Mouse (Mus musculus): ENCODE measurements at regions not wholly inside any gene's neighbourhood (a gene's known extent, or its start where the extent isn't known, plus 50 kb on each side); places are given as distances from the start of the nearest gene placed in this dataset.
A peak's percentile ranks its signal among the peaks of the same experiment; 100 is the strongest.

DNA sequence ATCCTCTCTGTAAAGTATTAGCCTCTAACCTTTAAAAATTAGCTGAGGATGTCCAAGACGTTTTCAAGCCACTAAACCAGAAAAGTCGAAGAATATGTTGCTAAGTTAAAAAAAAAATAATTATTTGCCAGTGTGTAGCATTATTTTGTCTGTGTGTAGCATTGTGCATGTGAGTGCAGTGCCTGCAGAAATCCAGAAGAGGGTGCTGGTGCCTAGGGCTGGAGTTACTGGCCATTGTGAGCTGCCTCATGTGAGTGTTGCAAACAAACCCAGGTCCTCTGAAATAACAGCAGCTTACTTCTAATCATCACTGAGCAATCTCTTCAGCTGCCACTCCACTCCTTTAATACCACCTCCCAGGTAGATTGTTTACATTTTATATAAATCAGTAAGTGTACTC, 345.0 kb downstream of the Ttll7 start:
- Histone ChIP-seq H3K27me3 (ENCODE audit: insufficient read depth, low read length) (no peaks in the 10 kb centered on the region), H3K9me3 (ENCODE audit: low read depth, low read length) (no peaks in the 10 kb centered on the region), H3K4me3 (ENCODE audit: low read depth, low read length) (no peak overlapping the region), H3K4me2 (no peak overlapping the region), H3K4me1 (ENCODE audit: insufficient read depth) (no peaks in the 10 kb centered on the region), H3K9ac (no peak overlapping the region), H3K27ac (ENCODE audit: low read depth) (no peak overlapping the region), H3K36me3 (ENCODE audit: insufficient read depth) (no peaks in the 10 kb centered on the region)
- ATAC-seq (ENCODE audit: insufficient read depth) (no peak), DNase-seq (no peak)
- TF ChIP-seq CTCF (IDR thresholded peaks at IDR 0.05; ENCODE audit: low read depth), result peak; percentile 67
- 40% methylated on average over 2 of the region's 2 CpGs for WGBS

- TF ChIP-seq CTCF (IDR thresholded peaks at IDR 0.05; ENCODE audit: low read depth), result no peak
- Histone ChIP-seq H3K9me3 (ENCODE audit: low read depth, low read length) (no peaks in the 10 kb centered on the region), H3K27me3 (ENCODE audit: insufficient read depth, low read length) (no peaks in the 10 kb centered on the region), H3K4me1 (ENCODE audit: insufficient read depth) (no peaks in the 10 kb centered on the region), H3K4me3 (ENCODE audit: low read depth, low read length) (no peak overlapping the region), H3K9ac (no peak overlapping the region), H3K36me3 (ENCODE audit: insufficient read depth) (no peaks in the 10 kb centered on the region), H3K27ac (ENCODE audit: low read depth) (no peak overlapping the region), H3K4me2 (no peak overlapping the region)
- 53% methylated on average over 5 of the region's 5 CpGs for WGBS
- ATAC-seq (ENCODE audit: insufficient read depth) (no peak), DNase-seq (no peak)
Measured at GRCm38 (mm10) chr3:147211127-147211940, 359.2 kb downstream of the Ttll7 start.

- Histone ChIP-seq H3K4me3 (ENCODE audit: low read depth, low read length) (no peak overlapping the region), H3K27ac (ENCODE audit: low read depth) (0 out of 2 replicates have a peak overlapping the region, but pooled peaks have one; percentile 38), H3K9ac (no peak overlapping the region), H3K9me3 (ENCODE audit: low read depth, low read length) (no peaks in the 10 kb centered on the region), H3K36me3 (ENCODE audit: insufficient read depth) (no peaks in the 10 kb centered on the region), H3K27me3 (ENCODE audit: insufficient read depth, low read length) (no peaks in the 10 kb centered on the region), H3K4me1 (ENCODE audit: insufficient read depth) (no peaks in the 10 kb centered on the region; the same call in 1 of the 2 replicates), H3K4me2 (no peak overlapping the region)
- TF ChIP-seq CTCF (IDR thresholded peaks at IDR 0.05; ENCODE audit: low read depth), result no peak
- DNase-seq (peak; percentile 81), ATAC-seq (ENCODE audit: insufficient read depth) (peak; percentile 58; the same call in 1 of the 2 replicates)
- WGBS, result 42% methylated on average over 2 of the region's 2 CpGs
Measured at GRCm38 (mm10) chr3:147228663-147229062, 376.5 kb downstream of the Ttll7 start.

DNA sequence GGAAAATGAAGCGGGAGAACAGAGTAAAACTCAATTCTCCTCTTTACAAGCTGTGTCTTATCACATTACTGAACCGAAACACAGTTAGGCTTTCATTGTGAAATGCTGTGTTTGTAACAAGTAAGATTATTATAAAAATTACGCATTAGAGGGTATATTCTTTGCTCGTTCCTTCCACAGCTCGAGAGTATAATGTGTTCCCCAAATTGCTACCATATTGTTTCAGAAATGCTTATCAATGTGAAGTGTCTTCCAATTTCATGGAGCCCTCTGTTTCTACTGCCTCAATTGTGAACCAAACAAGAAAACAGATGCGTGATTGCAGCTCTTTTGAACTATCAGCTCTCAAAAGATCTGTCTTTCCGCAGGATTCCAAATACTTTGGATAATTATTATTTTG, 378.4 kb downstream of the Ttll7 start:
- TF ChIP-seq CTCF (IDR thresholded peaks at IDR 0.05; ENCODE audit: low read depth), result no peak
- no peaks in the 10 kb centered on the region for H3K9me3 ChIP-seq (ENCODE audit: low read depth, low read length)
- WGBS, result 82% methylated on average over 7 of the region's 7 CpGs
- no peak overlapping the region for H3K4me3 ChIP-seq (ENCODE audit: low read depth, low read length)
- ATAC-seq (ENCODE audit: insufficient read depth) (no peak), DNase-seq (no peak)
- H3K9ac ChIP-seq, result no peak overlapping the region
- H3K4me2 ChIP-seq, result no peak overlapping the region
- H3K4me1 ChIP-seq (ENCODE audit: insufficient read depth), result no peaks in the 10 kb centered on the region; the same call in 1 of the 2 replicates
- no peaks in the 10 kb centered on the region for H3K27me3 ChIP-seq (ENCODE audit: insufficient read depth, low read length)
- H3K27ac ChIP-seq (ENCODE audit: low read depth), result no peak overlapping the region
- H3K36me3 ChIP-seq (ENCODE audit: insufficient read depth), result no peaks in the 10 kb centered on the region

- no peaks in the 10 kb centered on the region for H3K36me3 ChIP-seq (ENCODE audit: insufficient read depth)
- no peak overlapping the region for H3K4me3 ChIP-seq (ENCODE audit: low read depth, low read length)
- H3K4me2 ChIP-seq, result no peak overlapping the region
- no peaks in the 10 kb centered on the region for H3K9me3 ChIP-seq (ENCODE audit: low read depth, low read length)
- no peak overlapping the region for H3K9ac ChIP-seq
- no peak for TF ChIP-seq CTCF (IDR thresholded peaks at IDR 0.05; ENCODE audit: low read depth)
- 74% methylated on average over 1 of the region's 1 CpGs for WGBS
- ATAC-seq (ENCODE audit: insufficient read depth) (no peak), DNase-seq (peak; percentile 2)
- H3K27ac ChIP-seq (ENCODE audit: low read depth), result no peak overlapping the region
- no peaks in the 10 kb centered on the region for H3K27me3 ChIP-seq (ENCODE audit: insufficient read depth, low read length)
- no peaks in the 10 kb centered on the region for H3K4me1 ChIP-seq (ENCODE audit: insufficient read depth)
Measured at GRCm38 (mm10) chr3:147238398-147238797, 386.2 kb downstream of the Ttll7 start.

- Histone ChIP-seq H3K27me3 (ENCODE audit: insufficient read depth, low read length) (no peaks in the 10 kb centered on the region), H3K4me2 (no peak overlapping the region), H3K4me3 (ENCODE audit: low read depth, low read length) (no peak overlapping the region), H3K27ac (ENCODE audit: low read depth) (no peak overlapping the region), H3K36me3 (ENCODE audit: insufficient read depth) (no peaks in the 10 kb centered on the region), H3K9ac (no peak overlapping the region), H3K9me3 (ENCODE audit: low read depth, low read length) (no peaks in the 10 kb centered on the region), H3K4me1 (ENCODE audit: insufficient read depth) (no peaks in the 10 kb centered on the region)
- no peak for ATAC-seq (ENCODE audit: insufficient read depth)
- DNase-seq, result no peak
- no peak for TF ChIP-seq CTCF (IDR thresholded peaks at IDR 0.05; ENCODE audit: low read depth)
- 68% methylated on average over 4 of the region's 4 CpGs for WGBS
Measured at GRCm38 (mm10) chr3:147240651-147241050, 388.5 kb downstream of the Ttll7 start.

GRCm38 (mm10) chr3:147244911-147245430, 392.8 kb downstream of the Ttll7 start:
- no peaks in the 10 kb centered on the region for H3K4me1 ChIP-seq (ENCODE audit: insufficient read depth)
- H3K27ac ChIP-seq (ENCODE audit: low read depth), result no peak overlapping the region
- H3K27me3 ChIP-seq (ENCODE audit: insufficient read depth, low read length), result no peaks in the 10 kb centered on the region
- no peak overlapping the region for H3K9ac ChIP-seq
- no peak for DNase-seq
- ATAC-seq (ENCODE audit: insufficient read depth), result no peak
- no peaks in the 10 kb centered on the region for H3K9me3 ChIP-seq (ENCODE audit: low read depth, low read length)
- H3K36me3 ChIP-seq (ENCODE audit: insufficient read depth), result no peaks in the 10 kb centered on the region
- no peak overlapping the region for H3K4me2 ChIP-seq
- WGBS, result 68% methylated on average over 5 of the region's 5 CpGs
- TF ChIP-seq CTCF (IDR thresholded peaks at IDR 0.05; ENCODE audit: low read depth), result no peak
- H3K4me3 ChIP-seq (ENCODE audit: low read depth, low read length), result no peak overlapping the region

Data from lung, embryonic 14.5 days (tissue).